Mouse (Mus musculus) forebrain, embryonic 16.5 days (tissue): ENCODE data around the gene Polm. TPM values are rescaled to one million over a fixed set of nuclear protein-coding genes. Genes with fewer than 3 reads are reported as not detected.
A peak's percentile ranks its signal among the peaks of the same experiment; 100 is the strongest.

ENCODE experiments used
- ATAC-seq: fragments of 200-750 bp; cut with Nextera tagmentation; 2 replicates; pipeline ENCODE4 v1.8.0; 2017; ENCODE audit warnings: mild to moderate bottlenecking, moderate library complexity
- H3K27ac ChIP-seq: fragments of 300-500 bp; sonication (generic); 2 replicates; pipeline ENCODE4 v1.5.1; 2014; ENCODE audit warnings: low read length, control low read depth
- H3K27me3 ChIP-seq: fragments of 300-500 bp; sonication (generic); replicated peaks from 2 replicates; pipeline ENCODE4 v1.6.1; 2014; ENCODE audit warnings: low read length; ENCODE audit not compliant: control insufficient read depth, insufficient read depth
- H3K36me3 ChIP-seq: fragments of 300-500 bp; sonication (generic); 2 replicates; pipeline ENCODE4 v1.6.1; 2014; ENCODE audit not compliant: control insufficient read depth, insufficient read depth
- H3K4me1 ChIP-seq: fragments of 300-500 bp; sonication (generic); replicated peaks from 2 replicates; pipeline ENCODE4 v1.6.1; 2014; ENCODE audit warnings: low read length; ENCODE audit not compliant: control insufficient read depth, insufficient read depth
- H3K4me2 ChIP-seq: fragments of 300-500 bp; sonication (generic); 2 replicates; pipeline ENCODE4 v1.6.1; 2014; ENCODE audit warnings: mild to moderate bottlenecking, low read length, control low read depth
- H3K4me3 ChIP-seq: fragments of 300-500 bp; sonication (generic); replicated peaks from 2 replicates; pipeline ENCODE4 v1.5.1; 2014; ENCODE audit warnings: mild to moderate bottlenecking, low read length, control low read depth
- H3K9ac ChIP-seq: fragments of 300-500 bp; sonication (generic); replicated peaks from 2 replicates; pipeline ENCODE4 v1.6.1; 2014; ENCODE audit warnings: low read depth, low read length, control low read depth
- H3K9me3 ChIP-seq: fragments of 300-500 bp; sonication (generic); 2 replicates; pipeline ENCODE4 v1.6.1; 2016; ENCODE audit warnings: low read length; ENCODE audit not compliant: control insufficient read depth
- WGBS: fragments of 180-500 bp; shearing (Covaris S2); extraction: QIAGEN DNeasy Blood & Tissue Kit; methylation state at CpG from one replicate; pipeline ENCODE4 v1.1.7; 2014; 5-methylcytosine and 5-hydroxymethylcytosine counted together
- polyA plus RNA-seq: library from polyadenylated mRNA; unstranded; fragments of >200 nt; fragmentation: Nextera tagmentation; extraction: Ambion mirVana; gene quantifications from 2 replicates; pipeline ENCODE4 v1.2.1, GENCODE M21; 2015

Gene Polm
- polyA plus RNA-seq, 1 experiment from 2014 or later = 8.8 TPM

DNA sequence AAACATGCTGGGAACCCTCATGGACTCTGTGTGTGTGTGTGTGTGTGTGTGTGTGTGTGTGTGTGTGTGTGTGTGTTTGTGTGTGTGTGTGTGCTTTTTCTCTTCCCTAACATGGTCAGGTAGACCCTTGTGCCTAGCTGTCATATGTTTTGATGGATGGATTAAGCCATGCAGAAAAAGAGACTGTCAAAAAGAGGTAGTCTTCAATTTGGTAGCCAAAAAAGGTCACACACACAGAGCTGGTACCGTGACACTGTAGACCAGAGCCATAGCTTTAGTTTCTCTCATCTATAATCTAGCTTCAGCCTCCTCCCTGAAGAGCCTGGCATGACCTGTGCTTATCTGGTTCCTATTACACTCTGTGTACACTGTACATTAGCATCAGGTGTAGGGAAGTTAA is 47.4 kb downstream of the Polm start:
- Histone ChIP-seq H3K9me3 (no peaks in the 10 kb centered on the region), H3K4me1 (peaks cover 29% of the 10 kb centered on the region), H3K9ac (no peak overlapping the region), H3K27me3 (no peaks in the 10 kb centered on the region), H3K4me3 (no peak overlapping the region), H3K4me2 (no peak overlapping the region), H3K27ac (no peak overlapping the region), H3K36me3 (peaks cover 22% of the 10 kb centered on the region)
- WGBS = 100% methylated on average over 1 of the region's 1 CpGs
- no peak for ATAC-seq

- Histone ChIP-seq H3K36me3 (peaks cover 17% of the 10 kb centered on the region), H3K4me3 (no peak overlapping the region), H3K27ac (no peak overlapping the region)
These were observed 48.0 kb downstream of the Polm start for GRCm38 (mm10) chr11:5789754-5790333.

DNA sequence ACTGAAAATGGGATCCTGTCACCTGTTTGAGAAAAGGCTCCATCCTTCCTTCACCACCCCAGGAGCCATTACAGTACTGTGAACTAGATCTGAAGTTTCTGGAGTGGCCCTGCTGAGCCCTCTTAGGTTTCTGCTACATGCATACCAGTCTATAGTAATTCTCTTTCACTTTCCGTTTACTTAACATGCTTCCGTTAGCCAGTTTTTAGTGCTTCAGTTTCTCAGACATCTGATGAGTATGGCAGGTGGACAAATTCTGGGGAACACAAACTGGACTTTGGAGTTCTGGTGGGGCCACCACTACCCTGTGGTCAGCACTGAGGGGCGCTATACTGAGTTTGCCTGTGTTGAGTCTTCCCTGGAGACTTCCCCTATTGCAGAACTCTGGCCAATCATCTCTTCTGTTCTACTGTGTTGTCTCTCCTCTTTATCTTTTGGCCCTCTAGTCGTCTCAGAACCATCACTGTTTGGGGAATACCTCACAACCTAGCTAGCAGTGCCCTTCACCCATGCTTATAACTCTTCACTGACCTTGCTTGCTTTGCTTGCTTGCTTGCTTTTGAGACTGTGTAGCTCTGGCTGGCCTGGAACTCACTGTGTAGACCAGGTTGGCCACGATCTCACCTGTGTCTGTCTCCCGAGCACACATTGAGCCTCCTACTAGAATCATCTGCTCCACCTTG is 48.6 kb downstream of the Polm start:
- peak overlapping the region; percentile 88 for H3K4me2 ChIP-seq
- H3K27me3 ChIP-seq = no peaks in the 10 kb centered on the region
- H3K9ac ChIP-seq = peak overlapping the region; percentile 89
- H3K4me3 ChIP-seq = peak overlapping the region; percentile 74
- no peak for ATAC-seq
- WGBS = 69% methylated on average over 6 of the region's 6 CpGs
- peaks cover 29% of the 10 kb centered on the region for H3K4me1 ChIP-seq
- no peaks in the 10 kb centered on the region for H3K9me3 ChIP-seq
- H3K36me3 ChIP-seq = peaks cover 15% of the 10 kb centered on the region
- H3K27ac ChIP-seq = no peak overlapping the region

More at GRCm38 (mm10) chr11:5789754-5790333, 48.0 kb downstream of the Polm start:
- Histone ChIP-seq H3K9ac (no peak overlapping the region), H3K4me1 (peaks cover 29% of the 10 kb centered on the region), H3K27me3 (no peaks in the 10 kb centered on the region), H3K4me2 (no peak overlapping the region; the same call in 1 of the 2 replicates), H3K9me3 (no peaks in the 10 kb centered on the region)
- 85% methylated on average over 3 of the region's 3 CpGs for WGBS
- ATAC-seq = no peak

DNA sequence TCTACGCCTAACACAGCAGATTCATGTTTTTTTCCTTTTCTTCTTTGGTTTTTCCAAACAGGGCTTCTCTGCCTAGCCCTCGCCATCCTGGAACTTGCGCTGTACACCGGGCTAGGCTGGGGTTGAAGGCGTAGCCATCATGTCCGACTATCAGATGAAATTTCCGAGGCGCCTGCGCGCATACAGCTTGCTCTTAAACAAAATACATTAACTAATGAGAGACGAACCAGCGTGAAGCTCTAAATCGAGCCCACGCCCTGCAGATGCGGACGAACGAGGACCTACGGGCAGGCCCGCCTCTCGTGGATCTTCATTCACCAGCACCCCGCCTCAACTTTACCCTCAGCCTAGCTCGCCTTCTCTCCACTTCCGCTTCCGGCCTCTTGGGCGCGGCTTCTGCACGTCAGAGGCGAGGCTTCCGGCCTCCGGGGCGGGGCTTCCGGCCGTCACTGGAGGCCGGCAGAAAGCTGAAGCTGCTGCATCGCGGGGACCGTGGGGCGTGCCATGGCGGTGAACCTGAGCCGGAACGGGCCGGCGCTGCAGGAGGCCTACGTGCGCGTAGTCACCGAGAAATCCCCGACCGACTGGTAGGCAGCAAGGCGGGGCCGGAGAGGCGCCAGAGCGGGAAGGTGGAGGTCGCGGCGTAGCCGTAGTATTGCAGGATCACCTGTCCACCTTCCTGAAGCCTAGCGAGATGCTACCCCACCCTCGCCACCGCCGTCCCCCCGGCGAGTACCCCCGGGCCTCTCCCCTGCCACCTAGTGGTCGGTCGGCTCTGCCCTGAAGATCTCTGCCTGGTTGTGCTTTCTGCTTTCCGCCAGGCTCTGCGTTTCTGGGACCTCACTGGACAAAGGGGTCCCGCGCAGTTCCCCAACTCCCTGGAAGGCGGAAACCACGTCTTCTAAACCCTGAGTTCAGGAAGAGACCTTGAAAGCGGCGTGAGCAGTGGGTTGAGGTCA is 49.5 kb downstream of the Polm start, which contains the start of gene Dbnl:
Gene Dbnl (plus strand): TSS at position 433 of the 959 bp plus-strand sequence.
- H3K4me2 ChIP-seq = peak within 1 kb of the TSS; percentile 88
- under 1% methylated on average over 73 of the region's 74 CpGs for WGBS
- H3K27ac ChIP-seq = peak within 1 kb of the TSS; percentile 85

DNA sequence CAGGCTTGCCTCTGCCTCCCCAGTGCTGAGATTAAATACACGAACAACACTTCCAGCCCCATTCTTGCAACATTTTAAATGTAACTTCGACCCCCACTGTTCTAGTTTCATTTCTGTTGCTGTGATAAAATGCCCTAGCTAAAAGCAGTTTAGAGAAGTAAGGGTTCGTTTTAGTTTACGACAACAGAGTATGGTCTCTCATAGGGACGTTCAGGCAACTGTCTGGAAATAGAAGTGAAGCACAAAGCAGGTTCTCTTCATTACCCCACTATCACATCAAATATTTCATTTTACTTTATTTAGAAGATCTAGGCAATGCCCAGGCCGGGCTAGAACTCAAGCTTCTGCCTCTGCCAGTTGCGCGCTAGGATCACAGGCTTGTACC is 50.2 kb downstream of the Polm start:
- Histone ChIP-seq H3K4me2 (peak overlapping the region; percentile 88), H3K36me3 (peaks cover 11% of the 10 kb centered on the region), H3K9ac (peak overlapping the region; percentile 89), H3K4me1 (peaks cover 29% of the 10 kb centered on the region), H3K27me3 (no peaks in the 10 kb centered on the region), H3K27ac (peak overlapping the region; percentile 85), H3K4me3 (peak overlapping the region; percentile 74), H3K9me3 (no peaks in the 10 kb centered on the region)
- ATAC-seq = no peak
- 39% methylated on average over 8 of the region's 8 CpGs for WGBS

More for the DNA sequence above, 49.5 kb downstream of the Polm start, which contains the start of gene Dbnl:
- H3K27me3 ChIP-seq = no peaks in the 10 kb centered on the region
- H3K9ac ChIP-seq = peak within 1 kb of the TSS; percentile 89
- peak within 1 kb of the TSS; percentile 74 for H3K4me3 ChIP-seq
- no peaks in the 10 kb centered on the region for H3K9me3 ChIP-seq
- ATAC-seq = peak; percentile 97
- peaks cover 14% of the 10 kb centered on the region for H3K36me3 ChIP-seq
- peaks cover 29% of the 10 kb centered on the region for H3K4me1 ChIP-seq

DNA sequence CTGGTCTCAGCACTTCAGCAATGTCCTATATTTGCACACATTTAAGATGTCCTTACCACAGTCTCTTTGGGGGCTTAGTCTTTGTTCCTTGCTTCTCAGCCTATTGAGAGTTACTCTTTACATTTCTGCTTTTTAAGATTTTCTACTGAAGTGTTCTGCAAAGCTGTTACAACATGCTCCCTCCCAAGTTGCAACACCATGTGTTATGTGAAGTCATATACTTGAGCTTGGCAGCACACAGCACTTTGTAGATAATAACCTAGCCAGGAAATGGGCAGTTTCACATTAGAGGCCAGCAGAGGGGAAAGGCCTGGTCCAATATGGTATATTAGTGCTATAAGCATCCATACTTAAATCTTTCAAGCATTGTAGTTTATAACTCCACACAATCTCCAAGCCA is 52.1 kb downstream of the Polm start:
- H3K9ac ChIP-seq = no peak overlapping the region
- no peaks in the 10 kb centered on the region for H3K36me3 ChIP-seq
- ATAC-seq = no peak
- H3K4me2 ChIP-seq = no peak overlapping the region
- no peaks in the 10 kb centered on the region for H3K9me3 ChIP-seq
- H3K27me3 ChIP-seq = no peaks in the 10 kb centered on the region
- no peak overlapping the region for H3K4me3 ChIP-seq
- H3K27ac ChIP-seq = no peak overlapping the region
- H3K4me1 ChIP-seq = peaks cover 25% of the 10 kb centered on the region

GRCm38 (mm10) chr11:5782199-5782944 is 55.4 kb downstream of the Polm start:
- Histone ChIP-seq H3K9me3 (no peaks in the 10 kb centered on the region), H3K4me2 (no peak overlapping the region), H3K9ac (no peak overlapping the region), H3K4me3 (no peak overlapping the region), H3K27me3 (no peaks in the 10 kb centered on the region), H3K27ac (no peak overlapping the region), H3K4me1 (peaks cover 4% of the 10 kb centered on the region), H3K36me3 (no peaks in the 10 kb centered on the region)
- WGBS = 74% methylated on average over 8 of the region's 8 CpGs
- ATAC-seq = no peak

DNA sequence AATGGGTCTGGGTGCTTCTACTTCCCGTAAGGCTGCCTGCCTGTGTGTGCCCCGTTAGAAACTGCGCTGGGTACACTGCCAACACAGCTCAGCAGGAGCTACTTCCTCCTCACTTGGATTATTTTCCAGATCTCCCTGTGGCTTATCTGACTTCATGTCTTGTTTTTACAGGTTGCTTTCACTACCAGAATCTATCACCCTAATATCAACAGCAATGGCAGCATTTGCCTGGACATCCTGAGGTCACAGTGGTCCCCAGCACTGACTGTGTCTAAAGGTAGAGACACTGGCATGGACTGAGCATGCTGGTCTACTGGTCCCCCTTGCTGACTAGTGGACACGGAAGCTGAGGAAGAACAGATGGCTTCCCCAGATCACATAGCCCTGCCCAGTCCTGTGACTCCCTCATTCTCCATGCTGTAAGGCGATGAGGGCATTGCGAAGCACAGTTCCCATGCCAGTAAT is 57.7 kb downstream of the Polm start:
- WGBS = 92% methylated on average over 6 of the region's 6 CpGs
- Histone ChIP-seq H3K4me3 (no peak overlapping the region), H3K9me3 (no peaks in the 10 kb centered on the region), H3K27me3 (no peaks in the 10 kb centered on the region), H3K36me3 (no peaks in the 10 kb centered on the region), H3K27ac (no peak overlapping the region), H3K9ac (no peak overlapping the region), H3K4me1 (no peaks in the 10 kb centered on the region), H3K4me2 (no peak overlapping the region)
- ATAC-seq = no peak
